Mouse (Mus musculus) lung, postnatal 10 days (tissue): Measurements from ENCODE around the gene Hs3st1.

Source experiments
- DNase-seq: peaks from one replicate; pipeline ENCODE4 v3.0.0; 2021

The Hs3st1 gene

DNA sequence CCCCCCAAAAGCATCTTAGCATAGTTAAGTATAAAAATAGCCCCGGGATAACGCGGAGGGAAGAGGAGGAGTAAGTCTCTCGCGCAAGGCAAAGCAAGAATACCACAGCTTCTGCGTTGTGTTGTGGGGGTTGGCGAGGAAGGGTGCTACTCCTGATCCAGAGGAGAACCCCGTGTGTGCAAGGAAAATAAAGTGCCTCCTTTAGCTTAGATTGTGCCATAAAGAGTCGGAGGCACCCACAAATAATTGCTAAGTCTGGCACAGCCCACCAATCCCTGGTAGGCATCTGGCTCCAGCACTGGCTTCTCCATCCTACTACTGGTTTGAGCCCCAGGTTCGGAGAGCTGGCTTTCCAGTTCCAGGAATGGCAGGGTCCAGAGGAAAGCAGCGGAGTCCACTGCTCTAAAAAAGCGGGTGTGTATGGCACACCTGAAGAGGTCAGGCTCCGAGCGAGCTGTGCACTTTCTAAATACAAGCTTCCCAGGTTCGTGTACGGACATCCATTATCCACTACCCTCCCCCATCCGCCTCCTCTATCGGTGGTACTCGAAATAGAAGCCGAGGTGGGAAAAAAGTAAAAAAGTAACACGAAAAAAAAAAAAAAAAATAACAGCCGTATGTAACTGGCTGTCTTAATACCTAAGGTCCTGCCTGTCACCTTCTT is 111.9 kb downstream of the Hs3st1 start:
- DNase-seq: peak; percentile 3

DNA sequence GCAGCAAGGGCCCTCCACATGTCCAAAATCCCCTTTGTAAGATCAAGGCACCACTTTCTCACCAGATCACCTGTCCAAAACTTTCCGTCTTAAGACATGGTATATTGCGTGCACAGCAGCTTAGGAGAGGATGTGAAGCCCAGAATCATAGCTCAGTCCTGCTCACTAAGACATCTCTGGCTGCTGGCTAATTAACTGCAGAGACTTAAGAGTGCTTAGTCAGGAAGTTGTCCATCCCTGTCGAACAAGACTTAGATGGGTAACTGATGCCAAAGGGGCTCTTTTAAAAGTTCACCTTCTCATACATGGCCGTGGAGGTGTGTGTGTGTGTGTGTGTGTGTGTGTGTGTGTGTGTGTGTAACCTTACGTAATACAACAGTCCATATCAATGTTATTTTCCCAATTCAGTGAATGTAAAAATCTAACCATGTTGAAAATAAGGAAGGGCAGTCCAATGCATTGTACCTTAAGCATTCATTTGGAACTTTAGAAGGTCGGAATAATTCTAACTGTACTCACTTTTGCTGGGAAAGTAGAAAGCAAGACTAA is 113.0 kb downstream of the Hs3st1 start:
- DNase-seq: no peak

DNA sequence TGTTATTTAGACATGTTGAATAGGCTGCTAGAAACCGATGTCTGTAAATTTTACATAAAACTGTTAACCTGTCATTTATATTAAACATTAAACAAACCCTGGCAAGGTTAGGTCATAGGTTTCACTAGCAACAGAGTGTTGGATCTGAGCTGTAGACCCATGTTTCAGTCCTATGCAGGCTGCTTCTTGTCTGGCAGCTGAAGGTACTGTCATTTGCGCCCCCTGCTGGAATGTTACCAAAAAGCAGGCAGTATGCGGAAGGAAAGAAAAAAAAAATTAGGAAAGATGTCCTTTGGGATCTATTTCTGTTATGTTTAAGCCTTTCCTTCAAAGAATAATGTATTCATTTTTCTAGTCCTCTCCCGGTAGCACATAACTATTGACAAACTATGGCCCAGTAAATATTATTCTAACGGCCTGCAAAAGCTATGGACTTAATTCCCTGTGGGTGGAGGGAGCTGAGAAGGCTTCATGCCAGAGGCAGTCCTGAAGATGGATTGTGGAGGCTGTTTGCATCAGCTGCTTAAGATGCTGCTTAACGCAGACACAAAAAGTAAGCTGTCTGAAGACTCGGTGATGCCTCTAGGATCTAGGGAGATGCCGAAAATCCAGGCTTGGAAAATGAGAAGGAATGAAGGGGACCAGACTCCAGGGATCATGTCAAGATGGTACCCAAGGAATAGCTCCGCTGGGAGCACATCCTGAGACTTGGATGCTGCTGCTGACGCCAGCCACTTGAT is 115.7 kb downstream of the Hs3st1 start:
- DNase-seq: peak; percentile 81

DNA sequence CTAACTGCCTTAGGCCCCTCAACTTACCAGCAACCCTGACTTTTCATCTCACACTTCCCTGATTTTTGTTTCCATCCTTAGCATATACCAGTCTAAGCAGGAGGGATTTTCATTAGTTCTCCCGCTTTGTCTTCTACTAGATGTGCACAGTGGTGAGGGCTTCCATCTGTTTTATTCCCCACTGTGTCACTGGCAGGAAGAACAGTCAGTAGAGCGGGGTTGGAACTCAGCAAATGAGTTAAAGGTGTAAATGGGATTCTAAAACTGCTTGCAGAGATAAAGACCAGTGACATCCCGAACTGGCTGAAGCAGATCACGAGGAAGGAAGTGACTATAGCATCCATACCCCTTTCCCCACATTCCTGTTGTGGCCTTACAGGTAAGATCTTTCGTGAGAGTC is 116.3 kb downstream of the Hs3st1 start:
- DNase-seq: no peak

DNA sequence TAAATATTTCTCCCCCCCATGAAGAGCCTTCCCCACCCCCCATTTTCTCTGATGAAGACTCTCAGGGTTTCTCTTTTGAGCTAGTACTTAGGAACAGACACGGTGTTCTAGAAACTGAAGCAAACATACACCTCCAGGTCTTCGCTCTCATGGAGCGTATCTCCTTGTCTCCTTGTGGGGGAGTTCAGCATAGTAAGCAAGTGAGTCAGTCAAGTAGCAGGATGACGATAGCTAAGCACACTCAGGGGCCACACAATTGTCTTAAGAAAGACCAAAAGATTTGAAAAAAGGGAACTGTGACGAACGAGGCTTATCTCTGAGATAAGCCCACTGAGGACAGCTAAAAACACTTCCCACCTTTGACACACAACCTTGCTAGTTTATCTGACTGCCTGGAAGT is 117.4 kb downstream of the Hs3st1 start:
- no peak for DNase-seq

DNA sequence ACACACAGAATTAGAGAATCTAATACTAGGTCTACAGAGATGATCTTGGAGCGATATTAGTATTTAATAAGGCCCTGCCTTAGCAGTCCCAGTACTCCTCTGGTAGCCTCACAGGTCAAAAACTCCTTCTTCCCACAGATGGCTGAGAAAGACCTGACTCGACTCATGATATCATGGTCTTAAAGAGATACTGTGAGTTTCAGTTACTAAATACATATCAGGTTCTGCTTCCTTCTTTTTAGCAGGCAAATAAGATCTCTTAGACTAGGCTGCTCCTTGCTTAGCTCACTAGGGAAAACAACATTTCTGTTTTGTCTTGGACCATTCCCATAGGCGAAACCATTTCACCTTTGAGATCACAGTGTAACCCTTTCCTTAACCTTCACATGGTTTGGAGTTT is 119.2 kb downstream of the Hs3st1 start:
- DNase-seq: no peak

DNA sequence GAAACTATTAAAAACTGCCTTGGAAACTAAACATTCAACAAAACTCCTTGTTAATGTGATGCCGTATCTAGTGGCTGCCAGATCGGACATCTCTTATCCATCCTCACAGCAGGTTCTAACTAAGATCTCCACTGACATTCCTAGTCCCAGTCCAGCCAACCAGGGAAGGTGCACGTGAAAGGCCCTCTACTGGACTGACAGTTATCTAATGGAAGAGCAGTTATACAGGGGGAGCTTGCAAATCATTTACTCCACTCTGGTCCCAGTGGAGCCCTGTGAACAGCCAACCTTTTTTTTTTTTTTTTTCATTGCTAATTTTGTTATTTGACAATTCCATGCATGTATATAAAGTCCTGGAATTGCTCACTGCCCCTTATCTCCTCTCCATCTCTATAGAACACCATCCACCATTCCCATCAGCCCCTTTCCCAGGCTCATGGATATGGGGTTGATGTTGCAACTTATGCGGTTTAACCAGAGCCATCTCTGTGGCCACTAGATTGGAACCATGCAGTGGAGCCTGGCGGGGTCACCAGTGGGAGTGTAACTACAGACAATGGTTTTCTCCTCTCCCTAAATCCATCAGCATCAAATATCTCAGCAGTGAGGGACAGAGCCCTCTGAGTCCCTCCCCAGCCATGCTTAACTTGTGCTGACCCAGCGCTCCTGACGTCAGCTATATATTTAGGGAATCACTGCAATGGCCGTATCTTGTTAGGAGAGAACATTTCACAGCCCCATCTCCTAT is 120.8 kb downstream of the Hs3st1 start:
- DNase-seq: no peak

DNA sequence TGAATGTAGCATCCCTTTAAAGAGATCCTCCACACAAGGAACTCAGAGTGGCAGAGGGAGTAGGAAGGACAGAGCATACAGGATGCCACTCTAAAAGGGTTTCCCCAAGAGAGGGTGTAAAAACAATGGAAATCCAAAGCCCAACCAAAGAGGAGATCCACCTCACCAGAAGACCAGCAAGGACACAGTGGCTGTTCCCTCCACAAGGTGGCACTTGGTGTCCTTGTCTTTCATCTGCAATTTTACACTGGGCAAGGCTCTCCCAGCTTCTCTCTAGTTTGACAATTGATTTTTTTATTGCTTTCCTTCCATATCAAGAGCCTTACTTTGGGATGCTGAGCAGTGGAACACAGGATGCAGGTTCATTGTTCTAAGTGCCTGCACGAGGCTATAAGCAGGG is 122.1 kb downstream of the Hs3st1 start:
- no peak for DNase-seq

DNA sequence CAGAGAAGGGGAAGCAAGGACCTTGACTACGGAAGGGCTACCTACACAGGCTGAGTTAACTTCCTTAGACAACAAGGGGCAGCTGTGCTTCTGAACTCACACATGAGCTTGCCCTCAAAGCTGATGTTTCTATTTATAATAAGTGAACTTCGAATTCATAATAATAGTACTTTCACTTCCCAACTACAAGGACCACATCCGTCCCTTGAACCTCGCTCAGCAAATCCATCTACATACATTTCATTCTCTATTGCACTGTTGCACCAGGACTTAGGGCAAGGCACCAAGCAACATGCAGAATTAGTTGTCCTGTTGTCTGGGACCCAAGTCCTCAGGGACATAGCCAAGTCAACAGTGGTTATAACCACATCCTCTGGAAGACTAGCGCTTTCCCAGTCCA is 124.4 kb downstream of the Hs3st1 start:
- DNase-seq: no peak

DNA sequence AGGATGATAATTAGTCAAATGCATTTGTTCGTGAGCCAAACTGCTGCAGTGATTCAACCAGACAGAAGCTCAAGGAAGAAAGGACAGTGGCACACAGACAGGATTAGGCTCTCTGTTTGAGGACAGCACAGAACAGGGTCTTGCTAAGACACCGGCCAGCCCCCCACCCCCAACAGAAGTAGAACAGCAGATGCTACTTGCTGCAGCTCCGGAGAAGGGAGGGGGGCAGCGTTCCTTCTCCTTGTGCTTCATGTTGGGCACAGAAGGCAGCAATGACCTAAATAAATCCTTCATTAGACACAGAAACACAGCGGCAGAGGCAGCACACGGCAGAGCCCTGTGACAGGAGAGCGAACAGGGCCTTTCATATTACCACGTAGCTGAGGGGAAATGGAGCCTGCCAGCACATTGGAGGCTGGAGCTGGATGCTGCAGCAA is 130.2 kb downstream of the Hs3st1 start:
- no peak for DNase-seq

DNA sequence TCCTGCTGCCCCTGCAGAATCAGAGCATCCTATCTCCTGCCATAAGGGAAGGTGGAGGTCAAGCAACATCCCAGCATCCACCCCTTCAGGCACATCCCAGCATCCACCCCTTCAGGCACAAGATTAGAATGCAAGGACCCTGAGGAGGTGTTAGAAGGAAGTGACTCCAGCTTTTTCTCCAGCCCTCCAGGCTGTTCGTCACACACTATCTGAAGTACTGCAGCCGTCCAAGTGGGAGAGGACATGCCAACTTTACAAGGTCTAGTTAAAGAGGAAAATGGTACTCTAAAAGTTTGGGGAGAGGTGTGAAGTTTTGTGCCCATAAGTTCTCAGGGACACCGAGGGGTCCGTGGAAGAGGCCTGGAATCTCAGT is 131.1 kb downstream of the Hs3st1 start:
- no peak for DNase-seq

DNA sequence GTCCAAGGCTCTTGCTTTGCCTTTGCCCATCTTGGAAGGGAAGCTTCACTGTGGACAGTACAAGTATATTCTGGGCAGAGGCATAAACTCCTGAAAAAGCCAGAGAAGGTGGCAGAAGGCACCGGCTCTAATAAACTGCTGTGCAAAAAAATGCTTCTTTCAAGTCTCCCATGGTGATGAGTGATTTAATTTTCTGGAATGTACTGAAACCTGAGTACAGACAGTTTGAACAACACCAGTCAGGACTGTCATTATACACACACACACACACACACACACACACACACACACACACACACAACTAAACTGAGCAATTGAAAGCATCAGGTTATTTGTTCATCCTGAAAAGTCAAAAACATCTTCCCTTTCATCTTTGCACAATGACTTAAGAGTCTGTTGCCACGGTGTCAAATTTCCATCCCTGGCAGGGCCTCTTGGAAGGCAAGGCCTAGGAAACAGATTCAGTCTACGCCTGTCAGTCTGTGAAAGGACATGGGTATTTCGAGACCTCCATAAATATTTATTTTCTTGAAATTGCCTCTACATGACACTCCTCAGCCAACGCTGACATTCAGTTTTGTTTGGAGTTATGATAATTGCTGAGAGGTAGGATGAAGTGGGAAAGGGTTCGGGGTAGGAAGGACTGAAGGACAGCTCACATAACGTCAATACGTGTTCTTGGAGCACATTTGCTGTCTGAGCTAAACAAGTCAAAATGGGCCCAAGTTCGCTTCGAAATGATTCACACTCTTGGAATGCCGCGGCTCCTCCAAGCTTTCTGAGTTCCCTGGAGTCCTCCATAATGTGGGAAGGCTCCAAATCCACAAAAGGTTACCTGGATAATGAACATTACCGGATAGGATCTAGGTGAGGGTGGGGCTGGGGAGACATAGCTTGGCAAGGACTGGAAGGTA is 131.7 kb downstream of the Hs3st1 start:
- peak; percentile 29 for DNase-seq

DNA sequence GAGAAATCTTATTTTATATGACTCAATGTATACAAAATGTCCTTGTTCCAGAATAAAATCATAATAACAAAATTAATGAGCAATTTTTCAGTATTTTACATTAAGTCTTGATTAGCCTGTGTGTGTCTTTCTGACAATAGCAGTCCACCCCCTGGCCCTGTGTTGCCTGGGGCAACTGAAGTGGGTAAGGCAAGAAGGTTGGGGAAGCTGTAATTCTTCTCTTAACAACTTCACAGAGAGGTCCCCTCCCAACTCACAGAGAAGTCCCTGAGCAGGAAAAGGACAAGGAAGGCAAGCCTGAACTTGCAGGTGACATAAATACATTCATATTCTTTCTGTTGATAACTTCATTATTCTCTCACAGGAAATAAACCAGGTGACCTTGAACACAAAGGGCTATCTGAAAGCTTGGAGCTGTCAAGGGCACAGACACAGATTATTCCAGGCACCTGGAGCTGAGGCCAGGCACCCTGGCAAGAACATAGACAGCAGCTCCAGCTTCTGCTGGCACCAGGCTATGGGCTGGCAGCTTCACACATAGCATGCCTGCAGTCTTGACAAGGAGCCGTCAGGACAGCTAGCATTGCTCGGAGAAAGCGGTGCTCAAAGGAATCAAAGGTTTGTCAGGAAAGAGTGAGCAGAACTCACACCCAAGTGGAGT is 134.9 kb downstream of the Hs3st1 start:
- DNase-seq: no peak

DNA sequence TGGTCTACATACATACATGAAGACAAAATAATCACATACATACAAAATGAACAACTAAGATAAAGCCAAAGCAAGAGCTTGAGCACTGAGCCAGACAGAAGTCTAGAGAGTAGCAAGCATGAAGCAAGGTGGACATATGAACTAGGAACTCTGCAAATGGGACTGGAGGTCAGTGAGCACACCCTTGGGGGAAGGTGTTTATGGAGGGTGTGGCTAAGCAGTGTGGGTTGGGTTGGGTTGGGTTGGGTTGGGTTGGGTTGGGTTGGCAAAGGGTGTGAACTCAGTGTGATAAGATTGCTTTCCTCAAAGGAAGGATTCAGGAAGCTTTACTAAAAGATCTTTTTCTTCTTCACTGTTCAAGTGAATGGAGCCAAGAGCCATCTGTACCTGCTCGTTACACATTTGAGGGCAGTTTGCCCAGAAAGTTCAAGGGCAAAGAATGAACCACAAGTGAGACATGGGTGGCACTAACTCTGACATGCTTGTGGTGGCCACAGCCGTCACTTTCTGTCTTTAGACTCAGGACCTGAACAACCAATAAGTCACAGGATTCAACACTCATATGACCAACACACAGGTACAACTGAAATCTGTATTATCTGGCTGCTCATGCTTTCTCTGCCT is 137.8 kb downstream of the Hs3st1 start:
- no peak for DNase-seq

DNA sequence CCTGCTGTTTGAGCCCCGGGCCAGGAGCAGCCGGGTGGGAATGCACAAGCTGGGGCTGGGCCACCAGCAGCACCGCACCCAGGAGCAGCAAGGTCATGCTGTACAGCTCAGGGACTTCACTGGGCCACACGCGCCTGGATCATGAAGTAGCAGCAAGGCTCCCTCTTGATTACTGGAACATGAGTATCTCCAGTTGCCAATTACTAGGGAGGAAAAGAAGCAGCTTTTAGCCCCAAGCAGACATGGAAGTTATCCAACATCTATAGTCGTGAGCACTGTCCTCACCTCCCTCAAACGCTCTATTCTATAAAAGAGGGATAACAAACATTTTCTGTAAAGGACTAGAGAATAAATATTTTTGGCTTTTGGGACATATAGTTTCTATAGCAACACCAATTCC is 140.1 kb downstream of the Hs3st1 start:
- DNase-seq: no peak

DNA sequence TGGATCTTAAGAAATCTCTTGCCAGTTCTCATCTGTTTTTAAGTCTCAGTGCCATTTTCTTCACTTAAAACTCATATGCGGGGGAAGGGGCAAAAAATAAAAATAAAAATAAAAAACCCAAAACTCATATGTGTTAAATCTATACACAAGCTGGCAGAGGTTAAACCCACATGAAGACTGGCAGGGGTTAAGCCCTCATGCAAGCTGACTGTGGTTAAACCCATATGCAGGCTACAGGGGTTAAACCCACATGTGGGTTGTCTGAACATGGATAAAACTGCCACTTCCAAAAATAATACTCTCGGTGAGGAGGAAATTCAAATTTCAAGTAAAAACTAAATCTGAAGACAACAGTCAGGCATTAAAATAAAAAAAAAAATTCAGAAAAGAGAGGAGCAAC is 141.7 kb downstream of the Hs3st1 start:
- DNase-seq: no peak

DNA sequence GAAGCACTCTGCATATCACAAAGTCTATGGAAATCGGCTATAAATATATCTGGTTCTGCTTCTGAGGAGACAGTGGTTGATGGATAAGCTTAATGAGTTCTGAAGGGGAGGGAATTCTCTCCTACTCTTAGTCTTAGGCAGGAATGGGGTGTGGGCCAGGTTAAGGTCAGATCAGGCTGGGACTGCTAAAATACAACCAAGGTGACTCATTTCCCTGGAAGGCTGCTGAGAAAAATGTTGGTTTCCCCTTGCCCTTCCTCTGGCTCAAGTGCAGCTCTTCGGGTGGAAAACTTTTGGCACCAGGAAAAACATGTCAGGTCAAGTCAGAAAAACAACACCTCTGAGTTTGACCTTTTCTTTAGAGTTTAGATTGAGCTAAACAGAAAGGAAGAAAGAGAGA is 143.0 kb downstream of the Hs3st1 start:
- DNase-seq: no peak

DNA sequence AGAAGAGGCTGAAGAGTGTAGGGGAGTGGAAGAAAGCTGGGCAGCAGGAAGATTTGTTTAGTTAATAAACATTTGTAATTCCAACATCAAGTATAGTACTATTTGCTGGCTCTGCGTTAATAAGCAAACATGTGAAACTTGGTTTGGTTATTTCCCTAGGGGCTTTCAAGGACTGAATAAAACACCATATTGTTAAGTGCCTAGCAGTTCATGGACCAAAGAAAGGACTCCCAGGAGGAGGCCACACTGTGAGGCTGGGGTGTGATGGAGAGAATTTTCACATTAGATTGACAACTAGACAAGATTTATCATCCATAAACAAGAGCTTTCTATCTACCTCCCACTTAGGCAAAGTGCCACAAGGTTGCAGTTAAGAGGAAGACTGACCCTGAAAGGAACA is 147.0 kb downstream of the Hs3st1 start:
- no peak for DNase-seq

DNA sequence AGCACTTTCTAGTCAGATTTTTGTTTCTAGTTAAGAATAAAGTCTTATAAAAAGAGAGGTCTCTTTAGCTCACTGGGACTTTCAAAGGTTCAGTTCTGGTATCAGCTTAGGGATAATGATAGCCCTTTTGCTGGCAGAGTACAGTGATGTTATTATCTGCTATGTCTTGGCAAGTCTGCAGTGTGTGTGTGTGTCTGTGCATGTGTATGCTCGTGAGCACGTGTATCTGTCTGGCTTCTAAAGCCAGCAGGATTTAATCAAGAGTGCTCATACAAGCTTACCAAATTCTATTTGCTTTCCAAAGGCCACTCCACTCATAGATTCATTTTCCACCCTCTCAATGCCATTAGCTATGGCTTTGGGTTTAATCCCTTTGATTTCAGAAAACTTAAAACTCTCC is 160.5 kb downstream of the Hs3st1 start:
- DNase-seq: no peak
